Mouse (Mus musculus): ENCODE results near the gene Gm15056. TPM values are rescaled to one million over a fixed set of nuclear protein-coding genes. Genes with fewer than 3 reads are reported as not detected.

Gm15056 gene
- total RNA-seq (2023; ENCODE audit: inconsistent age) = not detected in 4 replicates

DNA sequence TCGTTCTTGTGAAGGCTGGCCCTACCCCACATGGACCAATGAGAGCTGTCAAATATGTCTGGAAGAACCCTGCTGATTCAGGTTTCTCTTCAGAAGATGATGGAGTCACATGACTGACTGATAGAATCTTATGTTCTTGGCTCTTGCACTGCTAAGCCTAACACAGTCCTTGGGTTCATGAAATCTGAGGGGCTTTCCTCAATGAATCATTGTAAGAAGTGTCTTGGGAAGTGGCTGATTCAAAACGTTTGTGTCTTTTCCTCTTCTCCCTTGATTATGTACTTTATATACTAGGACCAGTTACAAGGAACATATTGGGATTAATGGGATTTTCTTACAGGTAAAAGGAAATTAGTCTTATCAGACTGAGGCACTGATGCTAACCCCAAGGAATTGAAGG is at the start of gene Gm15056:
TSS of gene Gm15056 (minus strand) at position 101 of the 400 bp plus-strand sequence.

GRCm38 (mm10) chr8:20944610-20945009 is 42.2 kb upstream of the Gm15056 start, which contains the start of gene AY761185:
TSS of gene AY761185 (minus strand) at chr8:20944710.

DNA sequence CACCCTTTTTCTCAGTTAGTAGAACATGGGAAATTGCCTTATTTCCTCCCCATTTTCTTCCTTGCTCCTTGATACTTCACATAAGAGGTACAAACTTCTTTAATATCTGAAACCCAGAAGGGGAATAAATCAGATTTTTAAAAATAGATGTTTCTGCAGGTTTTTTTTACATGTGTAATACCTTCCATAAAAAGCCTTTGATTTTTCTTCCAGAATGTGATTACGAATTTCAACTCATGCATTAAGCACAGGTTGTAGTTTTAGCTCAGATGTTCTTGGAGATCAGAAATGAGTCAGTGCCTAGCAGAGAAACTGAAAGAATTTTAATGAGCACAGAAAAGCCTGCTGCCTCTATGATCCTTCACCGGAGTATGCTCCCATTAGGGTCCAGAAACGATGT is 19.5 kb upstream of the Gm15056 start, which contains the start of gene Gm6040:
TSS of gene Gm6040 (minus strand) at position 101 of the 400 bp plus-strand sequence.

DNA sequence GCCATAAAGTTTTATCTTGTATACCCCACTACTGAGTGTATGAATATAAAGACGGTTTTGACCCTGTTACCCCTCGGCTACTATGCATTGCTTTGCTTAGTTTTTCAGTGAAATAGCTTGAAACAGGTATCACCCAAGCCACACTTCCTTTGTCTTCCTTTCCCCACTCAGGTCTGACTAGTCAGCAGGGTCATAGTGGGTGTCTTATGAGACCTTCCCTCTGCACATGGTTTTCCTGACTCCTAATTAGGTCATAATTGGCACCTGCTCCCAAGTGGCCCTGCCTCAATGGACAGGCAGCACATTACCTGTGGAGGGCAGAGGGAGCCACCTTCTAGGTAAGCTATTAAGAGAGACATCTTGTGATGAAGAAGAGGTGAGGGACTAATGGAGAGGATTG is 10.1 kb downstream of the Gm15056 start, which contains the start of gene Defb33:
TSS of gene Defb33 (plus strand) at position 301 of the 400 bp plus-strand sequence.

Other genes starting within 250 kb of the Gm15056 start
- not detected in 4 replicates for gene Defb33, start 10.0 kb downstream of the Gm15056 start, total RNA-seq (2023; ENCODE audit: inconsistent age)
- not detected in 4 replicates for gene Gm6040, start 19.4 kb upstream of the Gm15056 start, total RNA-seq (2023; ENCODE audit: inconsistent age)
- gene AY761185, start 42.1 kb upstream of the Gm15056 start, total RNA-seq (2023; ENCODE audit: inconsistent age) = not detected in 4 replicates
- not detected in 4 replicates for gene Defa21, start 122.9 kb upstream of the Gm15056 start, total RNA-seq (2023; ENCODE audit: inconsistent age)
- gene Defa23, start 152.4 kb upstream of the Gm15056 start, total RNA-seq (2023; ENCODE audit: inconsistent age) = not detected in 4 replicates
- gene Defa35, start 162.4 kb upstream of the Gm15056 start, total RNA-seq (2023; ENCODE audit: inconsistent age) = not detected in 4 replicates
- gene Defa25, start 181.8 kb upstream of the Gm15056 start, total RNA-seq (2023; ENCODE audit: inconsistent age) = not detected in 4 replicates
- not detected in 4 replicates for gene Gm14851, start 193.4 kb upstream of the Gm15056 start, total RNA-seq (2023; ENCODE audit: inconsistent age)
- gene Defa30, start 232.0 kb upstream of the Gm15056 start, total RNA-seq (2023; ENCODE audit: inconsistent age) = not detected in 4 replicates

Measured in B cell, adult (primary cell).